Mouse (Mus musculus): ENCODE measurements at regions not wholly inside any gene's neighbourhood (a gene's known extent, or its start where the extent isn't known, plus 50 kb on each side); places are given as distances from the start of the nearest gene placed in this dataset.

- no peak for DNase-seq
Observed at GRCm38 (mm10) chr10:99676557-99677098, 82.8 kb downstream of the Csl start.

GRCm38 (mm10) chr10:99678096-99678495, 81.4 kb downstream of the Csl start:
- DNase-seq = no peak

- DNase-seq = no peak
Observed at GRCm38 (mm10) chr10:99679813-99680212, 79.6 kb downstream of the Csl start.

GRCm38 (mm10) chr10:99681932-99682331, 77.5 kb downstream of the Csl start:
- peak; percentile 41 to 48 for DNase-seq

- no peak for DNase-seq
Observed at GRCm38 (mm10) chr10:99682350-99682749, 77.1 kb downstream of the Csl start.

GRCm38 (mm10) chr10:99683310-99683709, 76.1 kb downstream of the Csl start:
- DNase-seq = no peak

GRCm38 (mm10) chr10:99685911-99686310, 73.5 kb downstream of the Csl start:
- no peak for DNase-seq

- DNase-seq = no peak
Observed at GRCm38 (mm10) chr10:99687011-99687410, 72.4 kb downstream of the Csl start.

GRCm38 (mm10) chr10:99697696-99698095, 61.8 kb downstream of the Csl start:
- no peak for DNase-seq

GRCm38 (mm10) chr10:99699498-99699897, 60.0 kb downstream of the Csl start:
- DNase-seq = no peak

- DNase-seq = no peak
Observed at GRCm38 (mm10) chr10:99700052-99700777, 59.2 kb downstream of the Csl start.

Data from B cell, adult 2 months (primary cell).